Mouse (Mus musculus): Measurements from ENCODE around the gene Acpp.

The Acpp gene

GRCm38 (mm10) chr9:104254408-104255180 is 83.0 kb downstream of the Acpp start:
- DNase-seq (ENCODE audit: low read depth, low spot score): no peak

DNA sequence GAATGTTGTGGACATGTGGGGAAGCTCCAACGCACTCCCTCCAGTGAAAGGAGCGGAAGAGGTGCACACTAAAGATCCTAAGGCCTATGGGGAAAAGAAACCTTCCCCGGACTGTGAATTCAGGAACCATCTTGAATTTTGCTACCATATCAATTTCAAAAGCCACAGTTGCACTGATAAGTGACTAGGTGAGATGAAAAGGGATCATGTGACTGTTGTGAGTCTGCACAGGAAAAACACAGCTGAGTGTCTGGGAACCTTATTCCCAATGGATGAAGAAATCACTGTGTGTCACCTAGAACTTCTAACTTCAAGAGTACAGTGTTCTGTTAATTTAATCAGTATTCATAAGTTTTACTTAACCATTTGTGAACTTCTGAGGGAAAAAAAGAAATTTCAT is 84.9 kb downstream of the Acpp start:
- DNase-seq (ENCODE audit: low read depth, low spot score): no peak

- DNase-seq (ENCODE audit: low read depth, low spot score): no peak
These were observed 85.9 kb downstream of the Acpp start for GRCm38 (mm10) chr9:104251687-104252086.

GRCm38 (mm10) chr9:104251111-104251510 is 86.4 kb downstream of the Acpp start:
- no peak for DNase-seq (ENCODE audit: low read depth, low spot score)

DNA sequence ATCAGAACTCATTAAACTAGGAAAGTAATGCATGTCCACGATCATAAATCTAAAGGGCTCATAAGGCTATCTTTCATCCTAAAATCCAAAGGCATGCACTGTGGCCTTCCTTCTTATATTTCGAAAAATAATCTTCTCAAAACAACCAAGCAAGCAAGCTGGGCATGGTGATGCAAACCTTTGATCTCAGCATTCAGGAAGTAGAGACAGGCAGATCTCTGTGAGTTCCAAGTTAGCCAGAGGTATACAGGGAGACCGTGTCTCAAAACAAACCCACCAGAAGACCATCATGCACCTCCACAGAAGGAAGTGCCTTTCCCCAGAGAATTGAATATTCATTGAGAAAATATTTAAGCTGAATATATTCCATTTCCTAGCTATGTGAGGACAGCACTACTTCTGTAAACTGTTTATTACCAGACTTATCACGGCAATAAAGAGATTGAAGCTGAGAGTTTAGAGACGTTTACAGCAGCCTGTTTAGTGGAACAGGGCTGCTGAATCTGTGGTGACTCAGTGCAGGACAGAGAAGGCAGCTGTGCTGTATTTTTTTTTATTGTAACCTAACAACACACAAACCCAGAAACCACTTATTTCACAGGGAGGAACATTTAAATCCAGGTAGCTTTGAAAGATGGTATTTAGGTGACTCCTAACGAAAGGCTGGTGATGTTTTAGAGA is 90.1 kb downstream of the Acpp start:
- no peak for DNase-seq (ENCODE audit: low read depth, low spot score)

- DNase-seq (ENCODE audit: low read depth, low spot score): no peak
These were observed 93.6 kb downstream of the Acpp start for GRCm38 (mm10) chr9:104243799-104244466.

DNA sequence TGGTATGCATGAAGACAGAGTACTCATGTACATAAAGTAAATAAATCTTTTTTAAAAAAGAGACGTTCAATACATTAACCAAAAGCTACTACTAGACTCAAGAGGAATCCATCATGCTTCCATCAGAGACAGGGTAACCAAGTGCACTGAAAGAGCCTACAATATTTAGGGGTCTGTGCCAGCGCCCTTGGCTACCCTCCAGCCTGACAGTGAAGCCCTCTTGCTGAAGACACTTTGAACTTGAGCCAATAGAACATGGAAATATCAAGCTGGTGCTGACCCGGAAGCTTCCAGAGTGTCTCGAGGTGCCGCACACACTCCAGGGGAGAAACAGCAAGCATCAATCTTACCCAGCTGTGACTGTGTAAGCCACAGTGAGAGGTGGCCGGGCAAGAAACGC is 97.4 kb downstream of the Acpp start:
- DNase-seq (ENCODE audit: low read depth, low spot score): no peak

DNA sequence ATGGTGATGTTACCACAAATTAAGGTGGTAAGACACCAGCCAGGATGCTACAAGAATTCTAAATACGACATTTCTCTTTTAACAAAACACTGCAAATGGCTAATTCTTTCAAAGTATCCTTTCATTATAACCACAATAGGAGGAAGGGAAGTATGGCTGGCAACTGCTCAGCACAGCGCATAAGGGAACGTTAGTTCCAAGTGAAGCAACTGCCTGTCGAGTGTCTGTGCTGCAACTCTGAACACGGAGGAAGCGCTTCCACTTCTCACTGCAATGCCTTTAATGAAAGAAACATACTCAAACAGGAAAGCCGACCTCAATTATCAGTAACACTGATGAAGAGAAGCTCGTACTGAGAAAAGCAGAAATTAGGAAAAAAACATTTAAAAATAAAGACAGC is 98.5 kb downstream of the Acpp start:
- DNase-seq (ENCODE audit: low read depth, low spot score): no peak

All from c-Kit-negative CD71-positive TER-119-positive erythroid progenitor cells, embryonic 14.5 days (primary cell).